ENCODE assay signal across 13 mouse cellular contexts in genomic region chr11:116738411-116738810, GRCm38 (mm10). TPM values are rescaled to one million over a fixed set of nuclear protein-coding genes. Genes with fewer than 3 reads are reported as not detected.
DNase-seq lines count a peak whose midpoint lies in the region; ATAC-seq and TF ChIP-seq lines count a peak whose summit lies in the region.
"Had no signal": no experiment of that assay in that cellular context is flagged by ENCODE, and none has a peak within 500 bp of the region (broad histone marks: within the 10 kb centered on the region; RNA-seq: fewer than 3 reads in every experiment).

No protein-coding gene starts in this region.

- H3K27me3 ChIP-seq in forebrain, postnatal 0 days (ENCODE audit: insufficient read depth, low read length): no peaks in the 10 kb centered on the region
- no peaks in the 10 kb centered on the region for H3K27me3 ChIP-seq in forebrain, embryonic 10.5 days (ENCODE audit: poor library complexity, severe bottlenecking)
- peaks cover 13% of the 10 kb centered on the region for H3K27me3 ChIP-seq in G1E (ENCODE audit: insufficient read depth, low read length)
- H3K27me3 ChIP-seq in heart, embryonic 10.5 days (ENCODE audit: insufficient read depth, poor library complexity, severe bottlenecking): no peaks in the 10 kb centered on the region
- H3K27me3 ChIP-seq: heart, embryonic 13.5 days; lung, embryonic 15.5 days; neural tube, embryonic 12.5 days; Patski had no signal

- no peaks in the 10 kb centered on the region for H3K4me1 ChIP-seq in forebrain, postnatal 0 days (ENCODE audit: insufficient read depth)
- no peaks in the 10 kb centered on the region for H3K4me1 ChIP-seq in forebrain, embryonic 10.5 days
- no peaks in the 10 kb centered on the region for H3K4me1 ChIP-seq in lung, adult 2 months (ENCODE audit: control insufficient read depth, insufficient read depth, low read length)
- peaks cover 9% of the 10 kb centered on the region for H3K4me1 ChIP-seq in G1E (ENCODE audit: insufficient read depth, low read depth, low read length)
- H3K4me1 ChIP-seq in heart, embryonic 10.5 days: no peaks in the 10 kb centered on the region
- H3K4me1 ChIP-seq: heart, embryonic 13.5 days; lung, embryonic 15.5 days; neural tube, embryonic 12.5 days had no signal

- TF ChIP-seq CTCF in forebrain, postnatal 0 days (IDR thresholded peaks at IDR 0.05; ENCODE audit: low read depth): peak; percentile 45
- TF ChIP-seq CTCF in lung, adult 2 months (IDR thresholded peaks at IDR 0.05; ENCODE audit: insufficient read depth, low read length): peak; percentile 49; the same call in 1 of the 2 replicates
- 0 out of 2 replicates have a peak, but pooled peaks have one; percentile 26 for TF ChIP-seq CTCF in G1E (IDR thresholded peaks at IDR 0.05; ENCODE audit: low read depth, low read length)

- no peak overlapping the region for H3K4me2 ChIP-seq in forebrain, postnatal 0 days (ENCODE audit: low read depth)
- H3K4me2 ChIP-seq: heart, embryonic 13.5 days; lung, embryonic 15.5 days; neural tube, embryonic 12.5 days had no signal

- 44% methylated on average over 11 of the region's 11 CpGs for WGBS in forebrain, postnatal 0 days
- 47% methylated on average over 11 of the region's 11 CpGs for WGBS in forebrain, embryonic 10.5 days
- WGBS in lung, adult 2 months: 40% methylated on average over 11 of the region's 11 CpGs
- 46% methylated on average over 11 of the region's 11 CpGs for WGBS in heart, embryonic 10.5 days

- no peak for DNase-seq in forebrain, postnatal 0 days
- no peak for DNase-seq in forebrain, embryonic 10.5 days (ENCODE audit: extremely low spot score, low spot score)
- DNase-seq in lung, adult 2 months: peak; percentile 36
- no peak for DNase-seq in lung, postnatal 25 days (ENCODE audit: low spot score)
- no peak for DNase-seq in G1E (ENCODE audit: low spot score)
- peak; percentile 43 for DNase-seq in lung, postnatal 14 days
- no peak for DNase-seq in gastrocnemius, adult 18-20 months (ENCODE audit: low spot score)
- no peak for DNase-seq in heart, embryonic 10.5 days (ENCODE audit: low spot score)

- H3K4me3 ChIP-seq in forebrain, postnatal 0 days (ENCODE audit: low read depth, low read length): no peak overlapping the region
- H3K4me3 ChIP-seq in forebrain, embryonic 10.5 days: no peak overlapping the region
- H3K4me3 ChIP-seq in lung, adult 2 months (replicated peaks; ENCODE audit: extremely low read depth, low read depth, low read length): no peak overlapping the region
- H3K4me3 ChIP-seq in G1E (ENCODE audit: low read depth, low read length): no peak overlapping the region
- no peak overlapping the region for H3K4me3 ChIP-seq in heart, embryonic 10.5 days
- H3K4me3 ChIP-seq: heart, embryonic 13.5 days; lung, embryonic 15.5 days; neural tube, embryonic 12.5 days had no signal

- H3K9ac ChIP-seq in forebrain, postnatal 0 days: no peak overlapping the region
- H3K9ac ChIP-seq: heart, embryonic 13.5 days; lung, embryonic 15.5 days; neural tube, embryonic 12.5 days had no signal

- no peak overlapping the region for H3K27ac ChIP-seq in forebrain, postnatal 0 days (ENCODE audit: low read depth, low read length)
- no peak overlapping the region for H3K27ac ChIP-seq in forebrain, embryonic 10.5 days
- no peak overlapping the region for H3K27ac ChIP-seq in heart, embryonic 10.5 days
- H3K27ac ChIP-seq: heart, embryonic 13.5 days; lung, embryonic 15.5 days; neural tube, embryonic 12.5 days had no signal

- H3K36me3 ChIP-seq in forebrain, postnatal 0 days (ENCODE audit: insufficient read depth): no peaks in the 10 kb centered on the region
- H3K36me3 ChIP-seq in forebrain, embryonic 10.5 days (replicated peaks): no peaks in the 10 kb centered on the region
- H3K36me3 ChIP-seq in G1E (replicated peaks): no peaks in the 10 kb centered on the region
- no peaks in the 10 kb centered on the region for H3K36me3 ChIP-seq in heart, embryonic 10.5 days
- H3K36me3 ChIP-seq: heart, embryonic 13.5 days; lung, embryonic 15.5 days; neural tube, embryonic 12.5 days had no signal

- 0 out of 2 replicates have a peak, but pooled peaks cover 4% of the 10 kb centered on the region for H3K9me3 ChIP-seq in forebrain, postnatal 0 days (ENCODE audit: low read length)
- H3K9me3 ChIP-seq in forebrain, embryonic 10.5 days: peaks cover 8% of the 10 kb centered on the region
- H3K9me3 ChIP-seq in G1E (replicated peaks): no peaks in the 10 kb centered on the region
- H3K9me3 ChIP-seq in heart, embryonic 10.5 days: peaks cover 2% of the 10 kb centered on the region; the same call in 1 of the 2 replicates
- H3K9me3 ChIP-seq: lung, embryonic 15.5 days; neural tube, embryonic 12.5 days had no signal

- no peak for TF ChIP-seq POLR2A in lung, adult 2 months (IDR thresholded peaks at IDR 0.05; ENCODE audit: borderline replicate concordance, extremely low read depth, low read depth, low read length)

- no peak for ATAC-seq in forebrain, postnatal 0 days
- ATAC-seq in G1E (ENCODE audit: extremely low read depth, insufficient number of reproducible peaks, low FRiP score, poor library complexity, severe bottlenecking): no peak
- ATAC-seq: Patski had no signal

RNA-seq across cellular contexts. Expression of gene St6galnac1, which starts 36.9 kb away (rescaled TPM):
- not detected in 2 replicates for total RNA-seq in forebrain, postnatal 0 days (2014; rRNA removed)
- polyA plus RNA-seq in forebrain, postnatal 0 days (2015; fragmentation: Nextera tagmentation; extraction: Ambion mirVana): not detected in 2 replicates
- polyA plus RNA-seq in forebrain, embryonic 10.5 days (2016; fragmentation: Nextera tagmentation; extraction: Ambion mirVana): not detected in 2 replicates
- 0.26 and 0.28 TPM in 2 replicates for polyA plus RNA-seq in lung, adult 2 months (2012; rRNA removed)
- total RNA-seq in G1E (2014; fragmentation: Nextera tagmentation): 0.49 TPM in 1 of 2 replicates, not detected in the other
- 0.23 and 0.27 TPM in 2 replicates for total RNA-seq in G1E (2017)
- polyA plus RNA-seq in G1E (2012): not detected in 2 replicates
- total RNA-seq in gastrocnemius, adult 18-20 months (2021): not detected
- polyA plus RNA-seq in heart, embryonic 10.5 days (2016; fragmentation: Nextera tagmentation; extraction: Ambion mirVana): not detected in 2 replicates
- polyA plus RNA-seq: heart, embryonic 13.5 days; lung, embryonic 15.5 days; Patski; stomach, embryonic 14.5 days had no signal

Comparison
In these comparisons a context has a peak if more than half of its experiments do, and no peak if none do; other contexts are left out.
1. DNase-seq: peak in lung, adult 2 months (single experiment) and lung, postnatal 14 days (single experiment); none in forebrain, postnatal 0 days (single experiment), forebrain, embryonic 10.5 days (single experiment), lung, postnatal 25 days (single experiment), G1E (single experiment), gastrocnemius, adult 18-20 months (single experiment) and heart, embryonic 10.5 days (single experiment).
2. Peak in every context shown above with its lines, with median percentiles within 50 percentile points of each other: CTCF ChIP-seq.